Mouse (Mus musculus) hindbrain, postnatal 0 days (tissue): Measurements from ENCODE around the gene Eno2. TPM values are rescaled to one million over a fixed set of nuclear protein-coding genes. Genes with fewer than 3 reads are reported as not detected.
"Not testable (repeated sequence)": the region's sequence is repeated elsewhere in the genome, so short reads cannot be mapped to it uniquely, and the experiment has no call there.

Experiments
- ATAC-seq: fragments of 200-750 bp; cut with Nextera tagmentation; 2 replicates; pipeline ENCODE4 v1.8.0; 2017; ENCODE audit warnings: mild to moderate bottlenecking, moderate TSS enrichment, moderate library complexity
- DNase-seq: peaks from one replicate; pipeline ENCODE4 v3.0.0-alpha.2; 2015; ENCODE audit warnings: low spot score
- H3K27ac ChIP-seq: fragments of 300-500 bp; sonication (generic); 2 replicates; pipeline ENCODE4 v1.5.1; 2014; ENCODE audit warnings: mild to moderate bottlenecking
- H3K27me3 ChIP-seq: fragments of 300-500 bp; sonication (generic); 2 replicates; pipeline ENCODE4 v1.6.1; 2014; ENCODE audit warnings: low read length, mixed read lengths; ENCODE audit not compliant: insufficient read depth
- H3K36me3 ChIP-seq: fragments of 300-500 bp; sonication (generic); 2 replicates; pipeline ENCODE4 v1.6.1; 2014; ENCODE audit warnings: low read length, mixed read lengths; ENCODE audit not compliant: insufficient read depth
- H3K4me1 ChIP-seq: fragments of 300-500 bp; sonication (generic); 2 replicates; pipeline ENCODE4 v1.6.1; 2014; ENCODE audit warnings: antibody characterized with exemption, low read length, mixed read lengths; ENCODE audit not compliant: insufficient read depth
- H3K4me2 ChIP-seq: fragments of 300-500 bp; sonication (generic); 2 replicates; pipeline ENCODE4 v1.6.1; 2014; ENCODE audit warnings: low read depth, mild to moderate bottlenecking, low read length, moderate library complexity, mixed read lengths
- H3K4me3 ChIP-seq: fragments of 300-500 bp; sonication (generic); 2 replicates; pipeline ENCODE4 v1.5.1; 2014; ENCODE audit warnings: low read length
- H3K9ac ChIP-seq: fragments of 300-500 bp; sonication (generic); replicated peaks from 2 replicates; pipeline ENCODE4 v1.6.1; 2014; ENCODE audit warnings: mild to moderate bottlenecking, low read length, moderate library complexity, mixed read lengths
- H3K9me3 ChIP-seq: fragments of 300-500 bp; sonication (generic); 2 replicates; pipeline ENCODE4 v1.6.1; 2016; ENCODE audit warnings: low read length, mixed read lengths
- CTCF ChIP-seq: IDR thresholded peaks from 2 replicates; pipeline ENCODE4 v1.5.1; 2016; ENCODE audit warnings: antibody characterized with exemption, control low read depth, low read depth
- WGBS: fragments of 180-500 bp; shearing (Covaris S2); extraction: QIAGEN DNeasy Blood & Tissue Kit; methylation state at CpG from one replicate; pipeline ENCODE4 v1.1.7; 2014; 5-methylcytosine and 5-hydroxymethylcytosine counted together
- polyA plus RNA-seq: library from polyadenylated mRNA; unstranded; fragments of >200 nt; fragmentation: Nextera tagmentation; extraction: Ambion mirVana; gene quantifications from 2 replicates; pipeline ENCODE4 v1.2.1, GENCODE M21; 2015
- total RNA-seq: library from RNA; depleted of rRNA; stranded (reverse); fragments of >200 nt; gene quantifications from 2 replicates; pipeline ENCODE4 v1.2.3, GENCODE M21; 2014

Gene Eno2
- total and polyA plus RNA-seq, 2 experiments from 2014 or later: 213 to 357 TPM

DNA sequence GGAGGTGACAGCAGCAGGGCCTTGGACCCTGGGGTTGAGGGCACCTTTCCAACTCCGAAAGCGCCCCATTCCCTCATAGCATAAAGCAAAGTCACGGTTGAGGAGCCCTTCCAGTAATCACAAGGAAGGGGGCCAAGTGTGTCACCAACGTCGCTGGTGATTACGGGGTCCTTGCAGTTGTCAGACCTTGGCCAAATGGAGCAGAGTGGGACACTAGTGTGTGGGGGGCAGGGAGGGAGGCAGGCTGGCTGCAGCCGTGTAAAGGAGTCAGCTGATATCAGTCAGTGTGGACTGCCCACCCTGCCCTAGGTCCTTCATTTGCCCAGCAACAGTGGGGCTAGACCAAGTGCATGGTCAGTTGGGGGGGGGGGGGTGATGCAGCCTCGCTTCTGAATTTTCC lies 45.0 kb upstream of the Eno2 start:
- DNase-seq (peak; percentile 45), ATAC-seq (peak; percentile 46)
- Histone ChIP-seq H3K9ac (peak overlapping the region; percentile 76; the same call in 1 of the 2 replicates), H3K4me1 (peaks cover 21% of the 10 kb centered on the region), H3K27ac (peak overlapping the region; percentile 88; the same call in 1 of the 2 replicates), H3K4me2 (peak overlapping the region; percentile 89), H3K27me3 (no peaks in the 10 kb centered on the region), H3K4me3 (peak overlapping the region; percentile 64), H3K9me3 (no peaks in the 10 kb centered on the region), H3K36me3 (peaks cover 31% of the 10 kb centered on the region)
- WGBS: 19% methylated on average over 8 of the region's 8 CpGs
- no peak for TF ChIP-seq CTCF

DNA sequence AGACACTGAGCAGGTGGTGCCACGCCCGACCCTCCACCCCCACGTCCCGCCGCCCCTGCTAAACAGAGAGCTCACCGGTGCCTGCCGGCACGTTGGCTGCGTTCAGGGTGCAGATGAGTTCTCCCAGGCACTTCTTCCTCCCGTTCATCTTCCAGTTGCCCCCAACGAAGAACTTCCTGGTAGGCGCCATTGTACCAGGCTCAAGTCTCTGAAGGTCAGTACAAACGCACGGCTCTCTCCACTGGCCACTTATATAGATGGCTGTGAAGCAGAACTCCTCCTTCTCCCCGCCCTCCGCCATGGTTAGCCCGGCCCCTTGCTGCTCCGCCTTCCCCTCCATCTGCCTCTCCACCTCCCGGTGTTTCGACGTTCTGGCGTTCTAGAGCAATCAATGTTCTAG lies 44.5 kb upstream of the Eno2 start, which contains the start of gene Tpi1:
Tpi1 (minus strand) TSS at position 364 of the 400 bp plus-strand sequence.
- WGBS: under 1% methylated on average over 22 of the region's 22 CpGs
- Histone ChIP-seq H3K4me3 (peak within 1 kb of the TSS; percentile 64), H3K9me3 (no peaks in the 10 kb centered on the region), H3K27ac (peak within 1 kb of the TSS; percentile 88), H3K36me3 (peaks cover 26% of the 10 kb centered on the region), H3K4me2 (peak within 1 kb of the TSS; percentile 89), H3K9ac (peak within 1 kb of the TSS; percentile 76), H3K27me3 (no peaks in the 10 kb centered on the region), H3K4me1 (peaks cover 21% of the 10 kb centered on the region)
- ATAC-seq: peak; percentile 87
- peak; percentile 92 for DNase-seq
- TF ChIP-seq CTCF: no peak

GRCm38 (mm10) chr6:124813496-124813895 lies 44.0 kb upstream of the Eno2 start:
- Histone ChIP-seq H3K27me3 (no peaks in the 10 kb centered on the region), H3K4me2 (peak overlapping the region; percentile 89), H3K27ac (peak overlapping the region; percentile 88), H3K9ac (peak overlapping the region; percentile 76), H3K9me3 (no peaks in the 10 kb centered on the region), H3K36me3 (peaks cover 22% of the 10 kb centered on the region), H3K4me1 (peaks cover 21% of the 10 kb centered on the region), H3K4me3 (peak overlapping the region; percentile 64)
- peak; percentile 87 for DNase-seq
- ATAC-seq: peak; percentile 71
- no peak for TF ChIP-seq CTCF
- WGBS: under 1% methylated on average over 18 of the region's 18 CpGs

- Histone ChIP-seq H3K4me1 (peaks cover 21% of the 10 kb centered on the region), H3K4me3 (peak overlapping the region; percentile 64), H3K9me3 (no peaks in the 10 kb centered on the region), H3K27ac (peak overlapping the region; percentile 88; the same call in 1 of the 2 replicates), H3K9ac (peak overlapping the region; percentile 76), H3K27me3 (no peaks in the 10 kb centered on the region), H3K4me2 (peak overlapping the region; percentile 89), H3K36me3 (peaks cover 15% of the 10 kb centered on the region; the same call in 1 of the 2 replicates)
- WGBS: 13% methylated on average over 9 of the region's 9 CpGs
- DNase-seq: no peak
- no peak for ATAC-seq
- TF ChIP-seq CTCF: no peak
Observed at GRCm38 (mm10) chr6:124812848-124813247, 43.4 kb upstream of the Eno2 start.

GRCm38 (mm10) chr6:124811701-124812560 lies 42.5 kb upstream of the Eno2 start:
- DNase-seq (no peak), ATAC-seq (no peak)
- peaks cover 6% of the 10 kb centered on the region; the same call in 1 of the 2 replicates for H3K36me3 ChIP-seq
- H3K4me3 ChIP-seq: no peak overlapping the region; the same call in 1 of the 2 replicates
- H3K4me2 ChIP-seq: peak overlapping the region; percentile 89
- no peak overlapping the region for H3K27ac ChIP-seq
- TF ChIP-seq CTCF: no peak
- no peaks in the 10 kb centered on the region for H3K9me3 ChIP-seq
- peaks cover 21% of the 10 kb centered on the region for H3K4me1 ChIP-seq
- 78% methylated on average over 24 of the region's 24 CpGs for WGBS
- H3K27me3 ChIP-seq: no peaks in the 10 kb centered on the region
- H3K9ac ChIP-seq: peak overlapping the region; percentile 76; the same call in 1 of the 2 replicates

- H3K4me2 ChIP-seq: no peak overlapping the region
- WGBS: 72% methylated on average over 4 of the region's 4 CpGs
- H3K9me3 ChIP-seq: no peaks in the 10 kb centered on the region
- no peak overlapping the region for H3K27ac ChIP-seq
- peaks cover 23% of the 10 kb centered on the region for H3K4me1 ChIP-seq
- H3K9ac ChIP-seq: no peak overlapping the region
- peaks cover under 1% of the 10 kb centered on the region; the same call in 1 of the 2 replicates for H3K36me3 ChIP-seq
- no peaks in the 10 kb centered on the region for H3K27me3 ChIP-seq
- ATAC-seq: no peak
- no peak for DNase-seq
- TF ChIP-seq CTCF: no peak
- no peak overlapping the region for H3K4me3 ChIP-seq
Observed at GRCm38 (mm10) chr6:124811403-124811665, 41.9 kb upstream of the Eno2 start.

GRCm38 (mm10) chr6:124810566-124811402 lies 41.3 kb upstream of the Eno2 start:
- ATAC-seq, DNase-seq, H3K4me3 ChIP-seq, H3K36me3 ChIP-seq, H3K9ac ChIP-seq, H3K9me3 ChIP-seq, H3K27me3 ChIP-seq, H3K4me2 ChIP-seq, H3K27ac ChIP-seq: not testable (repeated sequence)
- H3K4me1 ChIP-seq: peaks cover 26% of the 10 kb centered on the region
- 79% methylated on average over 10 of the region's 11 CpGs for WGBS
